In the genomic region with DNA sequence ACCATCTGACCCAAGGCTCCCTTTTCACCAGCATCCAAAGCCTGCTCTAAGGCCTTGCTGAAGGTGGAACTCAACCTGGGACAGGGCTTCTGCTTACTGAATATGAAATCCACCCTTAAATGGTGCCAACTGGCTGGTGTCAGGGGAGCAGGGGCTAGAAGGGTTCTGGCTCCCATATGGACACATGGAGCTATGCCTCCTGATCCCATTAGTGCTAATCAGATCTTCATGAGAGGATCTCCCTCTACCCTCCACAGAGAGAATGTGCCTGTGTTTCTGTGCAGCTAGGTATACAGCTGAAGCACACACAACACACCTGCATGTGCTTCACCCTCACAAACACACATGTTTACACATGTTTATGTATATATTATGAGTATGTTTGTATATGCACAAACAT, we compare ENCODE assay signal across 11 mouse cellular contexts. TPM values are rescaled to one million over a fixed set of nuclear protein-coding genes. Genes with fewer than 3 reads are reported as not detected.
"Had no signal": no experiment of that assay in that cellular context is flagged by ENCODE, and none has a peak within 500 bp of the region (broad histone marks: within the 10 kb centered on the region; RNA-seq: fewer than 3 reads in every experiment).

No protein-coding gene starts in this region.

- DNase-seq: right cerebral cortex, adult 18-20 months; right cerebral cortex, postnatal 14 days; right cerebral cortex, postnatal 25 days; right cerebral cortex, postnatal 4 days; spleen, adult 18-20 months; thymus, adult 18-20 months; thymus, adult 2 months; thymus, postnatal 14 days; thymus, postnatal 36 days; thymus, postnatal 4 days had no signal

RNA-seq across cellular contexts. Expression of a gene that starts 20.9 kb away (rescaled TPM):
- total RNA-seq: neutrophil, adult 5-6 weeks had no signal
